Mouse (Mus musculus): ENCODE measurements at regions not wholly inside any gene's neighbourhood (a gene's known extent, or its start where the extent isn't known, plus 50 kb on each side); places are given as distances from the start of the nearest gene placed in this dataset.
"Not testable (repeated sequence)": the region's sequence is repeated elsewhere in the genome, so short reads cannot be mapped to it uniquely, and the experiment has no call there.

GRCm38 (mm10) chr3:121584317-121584716, 52.1 kb upstream of the Slc44a3 start:
- no peak for DNase-seq

GRCm38 (mm10) chr3:121582711-121583110, 50.5 kb upstream of the Slc44a3 start:
- DNase-seq = not testable (repeated sequence)

All from adrenal gland, adult 2 months (tissue).